In genomic region chr2:44010249-44010648, GRCm38 (mm10) we compare ENCODE assay signal across 25 mouse cellular contexts.
"Had no signal": no experiment of that assay in that cellular context is flagged by ENCODE, and none has a peak within 500 bp of the region (broad histone marks: within the 10 kb centered on the region; RNA-seq: fewer than 3 reads in every experiment).

No protein-coding gene starts in this region.

- H3K4me3 ChIP-seq: gastrocnemius, adult 2 months; heart, embryonic 10.5 days; heart, embryonic 12.5 days; hindbrain, embryonic 10.5 days; hindbrain, embryonic 12.5 days; intestine, embryonic 15.5 days; layer of hippocampus, adult 2 months; left cerebral cortex, adult 2 months; limb, embryonic 13.5 days; liver, embryonic 13.5 days had no signal

- DNase-seq: gastrocnemius, adult 2 months; gastrocnemius, postnatal 10 days; gastrocnemius, postnatal 25 days; heart, adult 18-20 months; heart, postnatal 10 days; heart, postnatal 4 days; kidney, adult 18-20 months; kidney, postnatal 10 days; kidney, postnatal 25 days; kidney, postnatal 4 days; liver; liver, embryonic 13.5 days had no signal

- H3K36me3 ChIP-seq: heart, embryonic 10.5 days; heart, embryonic 12.5 days; hindbrain, embryonic 10.5 days; hindbrain, embryonic 12.5 days; intestine, embryonic 15.5 days; limb, embryonic 13.5 days; liver, embryonic 13.5 days had no signal

- H3K4me2 ChIP-seq: heart, embryonic 12.5 days; hindbrain, embryonic 12.5 days; hindbrain, embryonic 14.5 days; intestine, embryonic 15.5 days; limb, embryonic 13.5 days; liver, embryonic 11.5 days; liver, embryonic 13.5 days had no signal

- H3K4me1 ChIP-seq: heart, embryonic 10.5 days; heart, embryonic 12.5 days; hindbrain, embryonic 10.5 days; hindbrain, embryonic 12.5 days; intestine, embryonic 15.5 days; liver, embryonic 13.5 days had no signal

- ATAC-seq: hindbrain, embryonic 16.5 days; inflammation-experienced regulatory T-cells, adult 6 months; intestine, embryonic 15.5 days; intestine, postnatal 0 days had no signal

- H3K27ac ChIP-seq: gastrocnemius, adult 2 months; heart, embryonic 10.5 days; hindbrain, embryonic 10.5 days; hindbrain, embryonic 12.5 days; hindbrain, embryonic 14.5 days; intestine, embryonic 15.5 days; layer of hippocampus, adult 2 months; left cerebral cortex, adult 2 months; limb, embryonic 13.5 days; liver, embryonic 13.5 days had no signal

- H3K9me3 ChIP-seq: heart, embryonic 10.5 days; heart, embryonic 12.5 days; hindbrain, embryonic 10.5 days; hindbrain, embryonic 12.5 days; intestine, embryonic 15.5 days; limb, embryonic 13.5 days; liver, embryonic 13.5 days had no signal

- H3K9ac ChIP-seq: heart, embryonic 12.5 days; hindbrain, embryonic 12.5 days; hindbrain, embryonic 14.5 days; intestine, embryonic 15.5 days; limb, embryonic 13.5 days; liver, embryonic 13.5 days had no signal

- H3K27me3 ChIP-seq: heart, embryonic 12.5 days; hindbrain, embryonic 12.5 days; intestine, embryonic 15.5 days; limb, embryonic 13.5 days; liver, embryonic 13.5 days had no signal
